Mouse (Mus musculus): ENCODE data around the gene Cacna1a.
A peak's percentile ranks its signal among the peaks of the same experiment; 100 is the strongest.

Gene Cacna1a

DNA sequence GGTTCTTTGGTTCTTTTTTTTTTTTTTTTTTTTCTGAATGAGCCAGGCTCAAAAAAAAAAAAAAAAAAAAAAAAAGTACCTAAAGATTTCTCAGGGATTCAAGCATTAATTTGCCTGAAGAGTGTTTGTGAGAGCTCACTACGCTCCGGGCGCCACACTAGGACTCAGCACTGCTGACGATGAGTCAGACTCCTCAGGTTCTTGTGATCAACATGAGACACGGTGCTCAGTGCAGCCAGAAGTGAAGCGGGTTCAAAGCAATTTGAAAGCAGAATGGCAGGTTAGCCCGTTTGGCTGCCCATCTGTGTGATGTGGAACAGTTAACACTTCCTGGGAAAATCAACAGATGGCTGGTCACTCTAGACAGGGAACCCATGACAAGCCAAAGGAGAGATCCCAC lies 139.8 kb downstream of the Cacna1a start:
- no peak for ATAC-seq (ENCODE audit: insufficient number of reproducible peaks, low FRiP score, low TSS enrichment)

DNA sequence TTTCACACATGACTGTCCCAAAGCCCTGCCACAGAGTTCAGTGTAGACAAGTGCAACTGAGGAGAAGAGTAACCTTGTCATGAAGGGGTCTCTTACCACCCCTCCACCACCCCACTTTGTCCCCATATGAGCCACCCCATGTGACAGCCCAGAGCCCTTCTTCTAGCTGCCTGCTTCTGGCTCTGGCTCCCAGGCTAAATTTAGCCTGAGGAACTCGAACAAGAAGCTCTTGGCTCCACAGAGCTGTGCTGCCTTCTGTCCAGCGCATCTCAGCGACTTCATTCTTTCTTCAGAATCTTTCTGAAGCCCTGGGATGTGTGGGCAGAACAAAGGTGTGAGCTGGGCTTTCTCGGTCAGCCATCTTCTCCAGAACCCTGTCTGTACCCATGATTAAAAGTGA lies 141.3 kb downstream of the Cacna1a start:
- peak; percentile 36; the same call in 1 of the 2 replicates for ATAC-seq (ENCODE audit: insufficient number of reproducible peaks, low FRiP score, low TSS enrichment)

DNA sequence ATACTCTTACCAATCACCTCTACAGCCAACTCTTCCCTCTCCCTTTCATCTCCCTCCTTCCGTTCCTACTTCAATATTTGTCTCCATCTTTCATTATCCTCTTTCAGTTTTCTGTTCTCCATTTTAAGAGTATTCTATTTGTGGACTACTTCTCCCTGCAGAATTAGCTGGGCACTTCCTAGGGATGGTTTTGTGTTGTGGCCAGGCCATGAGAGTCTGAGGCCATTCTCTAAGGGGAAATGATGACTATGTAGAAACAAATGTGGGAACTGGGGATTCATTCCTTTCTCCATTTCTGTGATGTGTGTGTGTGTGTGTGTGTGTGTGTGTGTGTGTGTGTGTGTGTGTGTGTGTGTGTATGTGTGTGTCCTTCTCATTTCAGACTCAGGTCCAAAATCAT lies 144.5 kb downstream of the Cacna1a start:
- no peak for ATAC-seq (ENCODE audit: insufficient number of reproducible peaks, low FRiP score, low TSS enrichment)

DNA sequence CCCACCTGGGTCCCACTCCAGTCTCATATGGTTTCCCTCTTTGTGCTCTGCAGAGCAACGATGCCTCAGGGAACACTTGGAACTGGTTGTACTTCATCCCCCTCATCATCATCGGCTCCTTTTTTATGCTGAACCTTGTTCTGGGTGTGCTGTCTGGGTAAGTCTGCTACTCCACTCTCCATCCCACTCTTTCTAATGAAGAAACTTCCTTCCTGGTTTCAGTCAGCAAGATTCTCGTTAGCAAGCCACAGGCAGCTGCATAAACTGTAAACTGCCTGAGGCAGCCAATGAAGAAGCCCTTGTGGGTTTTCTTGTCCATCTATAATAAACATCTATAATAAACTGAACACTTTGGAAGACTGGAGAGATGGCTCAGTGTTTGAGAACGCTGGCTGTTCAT lies 145.1 kb downstream of the Cacna1a start:
- ATAC-seq (ENCODE audit: insufficient number of reproducible peaks, low FRiP score, low TSS enrichment) = no peak

DNA sequence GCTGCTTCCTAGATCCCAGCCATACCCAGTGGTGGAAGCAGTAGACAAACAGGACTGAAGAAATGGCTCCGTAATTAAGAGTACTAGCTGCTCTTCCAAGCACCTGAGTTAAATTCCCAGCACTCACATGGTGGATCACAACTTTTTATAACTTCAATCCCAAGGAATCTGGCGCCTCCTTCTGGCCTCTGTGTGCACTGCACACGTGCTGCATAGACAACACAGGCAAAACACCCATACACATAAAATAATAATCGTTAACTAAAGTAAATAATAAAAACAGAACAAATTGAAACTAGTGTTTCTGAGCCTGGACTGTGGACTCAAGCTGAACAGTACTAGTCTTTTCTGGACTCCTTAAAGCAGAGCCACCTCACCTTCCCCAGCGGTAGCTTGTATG lies 148.7 kb downstream of the Cacna1a start:
- no peak for ATAC-seq (ENCODE audit: insufficient number of reproducible peaks, low FRiP score, low TSS enrichment)

DNA sequence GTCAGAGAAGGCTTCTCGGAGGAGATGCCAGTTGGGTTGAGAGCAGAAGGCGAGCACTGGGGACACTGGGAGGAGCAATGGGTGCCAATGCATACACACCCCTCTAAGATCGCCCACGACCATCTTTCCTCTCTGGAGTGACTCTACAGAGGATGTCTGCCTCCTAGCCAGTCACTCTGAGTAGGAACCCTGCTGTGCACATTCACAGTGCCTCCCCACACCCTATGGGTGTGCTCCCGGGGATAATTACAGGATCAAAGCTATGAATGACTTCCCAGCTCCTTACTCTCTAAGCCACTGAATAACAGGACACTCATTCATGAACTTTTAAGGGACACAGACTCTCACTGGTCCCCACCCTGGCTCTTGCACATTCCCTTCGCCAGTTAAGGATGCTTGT lies 151.1 kb downstream of the Cacna1a start:
- no peak for ATAC-seq (ENCODE audit: insufficient number of reproducible peaks, low FRiP score, low TSS enrichment)

DNA sequence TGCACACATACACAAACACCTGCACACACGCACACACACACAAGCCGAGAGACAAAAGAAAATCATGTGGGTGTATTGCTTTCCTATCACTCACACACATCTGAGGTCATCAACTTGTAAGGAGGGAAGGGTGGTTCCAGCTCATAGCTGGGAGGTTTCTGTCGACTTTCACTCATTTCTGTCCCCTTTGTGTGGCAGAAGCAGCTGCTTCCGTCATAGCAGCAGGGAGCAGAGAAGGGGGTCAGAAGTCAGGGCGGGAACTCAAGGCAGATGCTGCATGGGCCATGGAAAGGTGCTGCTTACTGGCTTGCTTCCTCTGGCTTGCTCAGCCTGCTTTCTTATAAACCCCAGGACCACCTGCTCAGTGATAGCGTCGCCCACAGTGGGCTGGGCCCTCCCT lies 154.2 kb downstream of the Cacna1a start:
- ATAC-seq (ENCODE audit: insufficient number of reproducible peaks, low FRiP score, low TSS enrichment) = no peak

DNA sequence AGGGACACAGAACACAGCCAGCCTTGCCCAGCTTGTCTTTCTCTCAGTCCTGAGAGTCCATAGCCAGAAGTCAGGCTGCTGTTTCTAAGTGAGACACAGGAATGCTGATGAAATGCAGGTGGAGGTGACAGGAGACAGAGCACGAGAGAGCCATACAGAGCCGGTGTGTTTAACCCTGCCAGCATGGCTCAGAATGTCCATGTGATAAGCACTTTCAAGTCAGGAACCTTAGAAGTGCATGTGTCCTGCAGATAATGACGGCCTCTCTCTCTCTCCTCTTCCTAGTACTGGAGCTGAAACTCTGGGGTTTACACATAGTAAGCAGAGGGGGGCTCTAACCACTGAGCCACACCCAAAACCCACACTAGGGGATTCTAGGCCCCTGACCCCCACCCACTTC lies 157.3 kb downstream of the Cacna1a start:
- ATAC-seq (ENCODE audit: insufficient number of reproducible peaks, low FRiP score, low TSS enrichment) = no peak

DNA sequence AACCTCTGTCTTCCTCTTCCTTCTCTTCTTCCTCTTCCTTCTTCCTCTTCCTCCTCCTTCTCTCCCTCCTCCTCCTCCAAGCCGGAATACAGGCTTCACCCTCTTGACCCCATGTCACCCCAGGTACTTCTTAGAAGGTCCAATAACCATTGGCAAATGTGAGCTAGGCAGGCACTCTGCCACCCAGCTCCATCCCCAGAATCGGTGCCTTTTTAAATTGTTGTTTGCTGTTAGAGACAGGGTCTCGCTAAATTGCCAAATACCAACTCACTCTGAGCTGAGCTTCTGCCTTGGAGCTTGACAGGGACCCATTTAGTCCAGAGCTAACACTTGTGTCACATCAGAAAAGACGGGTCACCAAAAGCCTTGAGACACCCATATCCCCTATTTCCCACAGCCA lies 164.2 kb downstream of the Cacna1a start:
- ATAC-seq (ENCODE audit: insufficient number of reproducible peaks, low FRiP score, low TSS enrichment) = no peak

DNA sequence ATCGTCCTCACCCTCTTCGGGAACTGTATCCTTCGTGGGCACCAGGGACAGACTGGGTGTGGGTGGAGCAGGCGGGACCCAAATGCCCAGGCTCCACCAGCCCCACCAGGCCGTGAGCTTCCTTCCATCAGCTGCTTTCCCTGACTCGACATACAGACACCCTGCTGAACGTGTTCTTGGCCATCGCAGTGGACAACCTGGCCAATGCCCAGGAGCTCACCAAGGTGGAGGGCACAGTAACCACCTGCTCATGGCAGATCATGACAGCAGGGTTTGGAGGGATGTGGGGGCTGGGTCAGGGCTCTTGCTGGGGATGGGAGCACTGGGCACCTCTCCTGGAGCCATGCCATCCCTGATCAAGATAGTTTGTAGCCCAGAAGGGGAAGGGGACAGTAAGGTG lies 164.9 kb downstream of the Cacna1a start:
- peak; percentile 58; the same call in 1 of the 2 replicates for ATAC-seq (ENCODE audit: insufficient number of reproducible peaks, low FRiP score, low TSS enrichment)

DNA sequence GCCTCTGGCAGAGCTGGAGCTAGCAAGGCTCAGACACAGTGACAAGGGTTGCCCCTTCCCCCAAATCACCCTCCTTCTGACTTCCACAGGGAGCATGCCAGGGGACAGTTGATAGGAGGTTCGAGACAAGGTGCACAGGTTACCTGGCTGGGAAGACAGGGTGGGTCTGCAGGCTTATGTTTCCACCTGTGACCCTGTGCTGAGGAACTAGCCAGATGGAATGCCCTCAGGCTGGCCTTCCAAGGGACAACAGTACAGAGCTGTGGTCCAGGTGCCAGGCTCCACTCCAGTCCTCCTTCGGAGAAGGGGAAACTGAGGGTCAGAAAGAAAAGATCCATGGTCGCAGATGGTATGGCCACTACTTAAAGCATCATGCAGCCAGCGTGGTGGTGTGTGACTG lies 165.4 kb downstream of the Cacna1a start:
- ATAC-seq (ENCODE audit: insufficient number of reproducible peaks, low FRiP score, low TSS enrichment) = no peak

DNA sequence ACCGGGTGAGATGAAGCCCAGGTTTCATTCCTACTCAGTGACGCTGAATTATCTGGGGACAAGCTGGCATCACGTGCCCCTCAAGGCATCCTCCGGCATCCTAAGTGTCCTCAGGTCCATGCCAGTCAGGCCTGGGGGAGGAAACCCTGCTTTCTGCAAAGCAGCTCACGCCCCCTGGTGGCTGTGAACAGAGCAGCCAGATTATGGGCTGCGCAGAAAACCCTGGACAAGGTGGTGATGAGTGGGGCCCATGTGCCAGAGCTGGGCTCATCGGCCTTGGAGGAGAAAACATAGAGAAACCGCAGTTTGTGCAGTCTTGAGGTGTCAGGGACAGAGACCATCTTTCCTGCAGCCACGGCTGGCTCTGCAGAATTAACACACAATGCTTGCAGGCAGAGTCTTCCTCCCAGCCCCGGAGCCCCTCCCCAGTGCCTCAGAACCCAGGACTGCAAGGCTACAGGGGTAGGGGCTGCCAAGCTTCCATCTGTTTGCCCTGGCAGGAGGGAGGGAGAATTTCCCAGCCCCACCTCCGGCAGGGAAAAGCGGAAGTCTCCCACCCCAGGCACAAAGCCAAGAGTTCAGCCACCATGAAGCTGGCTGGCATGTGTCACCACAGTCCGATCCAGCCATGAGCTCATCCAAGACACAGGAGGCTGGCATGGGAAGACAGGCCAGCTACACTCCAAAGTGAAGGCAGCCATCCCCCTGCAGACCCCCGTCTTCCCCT lies 166.2 kb downstream of the Cacna1a start:
- ATAC-seq (ENCODE audit: insufficient number of reproducible peaks, low FRiP score, low TSS enrichment) = peak; percentile 70

DNA sequence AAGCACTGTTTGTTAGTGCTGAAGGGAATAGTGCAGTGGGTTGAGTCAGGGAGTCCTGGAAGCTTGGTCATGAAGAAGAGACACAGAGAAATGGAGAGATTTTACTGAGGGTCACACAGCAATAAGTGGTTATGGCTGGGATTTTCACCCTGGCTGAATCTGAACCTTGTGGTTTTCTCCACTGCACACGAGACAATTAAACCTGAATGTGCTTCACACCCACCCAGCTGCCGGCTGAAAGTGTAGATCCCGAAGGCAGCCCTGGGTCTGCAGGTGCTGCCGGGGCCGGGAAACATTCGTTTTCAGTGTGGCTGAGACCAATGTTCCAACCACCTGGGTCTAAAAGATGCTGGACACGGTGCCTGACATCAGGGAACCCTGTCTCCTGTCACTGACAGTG lies 167.0 kb downstream of the Cacna1a start:
- ATAC-seq (ENCODE audit: insufficient number of reproducible peaks, low FRiP score, low TSS enrichment) = no peak

DNA sequence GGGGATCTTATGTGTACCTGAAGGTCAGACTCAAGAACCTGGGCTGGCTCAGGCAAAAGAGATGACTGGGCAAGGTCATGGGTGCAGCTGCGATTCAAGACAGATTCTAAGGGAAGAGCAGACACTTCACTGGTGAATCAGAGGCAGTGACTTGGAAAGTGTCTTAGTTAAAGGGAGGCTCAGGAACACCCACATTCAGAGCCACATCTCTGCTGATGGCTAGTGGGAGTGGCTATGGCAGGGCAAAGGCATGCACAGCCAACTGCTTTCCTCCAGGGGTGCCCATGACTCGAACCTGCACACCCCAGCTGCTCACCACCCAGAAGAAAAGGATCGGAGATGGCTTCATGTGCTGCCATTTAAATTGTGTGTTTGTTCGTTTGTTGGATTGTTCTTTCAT lies 169.7 kb downstream of the Cacna1a start:
- ATAC-seq (ENCODE audit: insufficient number of reproducible peaks, low FRiP score, low TSS enrichment) = no peak

DNA sequence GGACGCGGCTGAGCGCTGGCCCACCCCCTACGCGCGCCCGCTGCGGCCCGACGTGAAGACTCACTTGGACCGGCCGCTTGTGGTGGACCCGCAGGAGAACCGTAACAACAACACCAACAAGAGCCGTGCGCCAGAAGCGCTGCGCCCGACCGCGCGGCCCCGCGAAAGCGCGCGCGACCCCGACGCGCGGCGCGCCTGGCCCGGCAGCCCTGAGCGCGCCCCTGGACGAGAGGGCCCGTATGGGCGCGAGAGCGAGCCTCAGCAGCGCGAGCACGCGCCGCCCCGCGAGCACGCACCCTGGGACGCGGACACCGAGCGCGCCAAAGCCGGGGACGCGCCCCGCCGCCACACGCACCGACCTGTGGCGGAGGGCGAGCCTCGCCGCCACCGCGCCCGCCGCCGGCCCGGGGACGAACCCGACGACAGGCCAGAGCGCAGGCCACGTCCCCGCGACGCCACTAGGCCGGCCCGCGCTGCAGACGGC lies 170.9 kb downstream of the Cacna1a start:
- ATAC-seq (ENCODE audit: insufficient number of reproducible peaks, low FRiP score, low TSS enrichment) = no peak

DNA sequence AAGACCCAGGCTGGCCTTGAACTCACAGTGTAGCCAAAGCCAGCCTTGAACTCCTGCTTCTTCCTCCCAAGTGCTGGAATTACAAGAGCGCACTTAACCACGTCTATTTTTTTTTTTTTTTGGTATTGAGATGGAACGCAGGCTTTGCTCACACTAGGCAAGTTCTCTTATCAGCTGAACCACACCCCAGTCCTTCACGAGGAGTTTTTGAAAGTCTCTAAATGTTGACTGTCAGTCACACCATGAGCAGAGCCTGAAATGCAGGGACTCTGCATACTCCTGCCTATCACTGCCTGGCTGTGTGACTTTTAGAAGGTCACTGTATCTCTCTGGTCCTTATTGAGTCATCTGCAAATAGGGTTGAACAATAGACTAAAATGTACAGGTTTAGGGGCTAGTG lies 173.5 kb downstream of the Cacna1a start:
- no peak for ATAC-seq (ENCODE audit: insufficient number of reproducible peaks, low FRiP score, low TSS enrichment)

DNA sequence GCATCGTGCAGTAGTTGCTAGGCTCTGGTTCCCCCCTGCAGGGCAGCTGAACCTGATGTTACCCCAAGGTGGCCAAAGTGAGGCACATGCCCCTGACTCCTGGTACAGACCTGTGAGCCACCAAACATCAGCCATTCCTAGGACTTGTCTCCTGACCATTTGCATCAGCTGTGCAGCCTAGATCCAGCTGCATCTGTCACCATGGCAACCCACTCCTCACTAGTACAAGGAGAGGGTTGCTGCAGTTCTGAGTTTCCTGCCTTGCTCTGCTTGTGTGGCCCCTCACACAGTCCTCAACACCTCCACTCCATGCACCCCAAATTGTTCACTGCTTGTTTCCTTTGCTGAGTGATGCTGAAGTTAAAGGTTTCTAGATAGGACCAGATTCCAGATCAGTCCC lies 175.8 kb downstream of the Cacna1a start:
- no peak for ATAC-seq (ENCODE audit: insufficient number of reproducible peaks, low FRiP score, low TSS enrichment)

DNA sequence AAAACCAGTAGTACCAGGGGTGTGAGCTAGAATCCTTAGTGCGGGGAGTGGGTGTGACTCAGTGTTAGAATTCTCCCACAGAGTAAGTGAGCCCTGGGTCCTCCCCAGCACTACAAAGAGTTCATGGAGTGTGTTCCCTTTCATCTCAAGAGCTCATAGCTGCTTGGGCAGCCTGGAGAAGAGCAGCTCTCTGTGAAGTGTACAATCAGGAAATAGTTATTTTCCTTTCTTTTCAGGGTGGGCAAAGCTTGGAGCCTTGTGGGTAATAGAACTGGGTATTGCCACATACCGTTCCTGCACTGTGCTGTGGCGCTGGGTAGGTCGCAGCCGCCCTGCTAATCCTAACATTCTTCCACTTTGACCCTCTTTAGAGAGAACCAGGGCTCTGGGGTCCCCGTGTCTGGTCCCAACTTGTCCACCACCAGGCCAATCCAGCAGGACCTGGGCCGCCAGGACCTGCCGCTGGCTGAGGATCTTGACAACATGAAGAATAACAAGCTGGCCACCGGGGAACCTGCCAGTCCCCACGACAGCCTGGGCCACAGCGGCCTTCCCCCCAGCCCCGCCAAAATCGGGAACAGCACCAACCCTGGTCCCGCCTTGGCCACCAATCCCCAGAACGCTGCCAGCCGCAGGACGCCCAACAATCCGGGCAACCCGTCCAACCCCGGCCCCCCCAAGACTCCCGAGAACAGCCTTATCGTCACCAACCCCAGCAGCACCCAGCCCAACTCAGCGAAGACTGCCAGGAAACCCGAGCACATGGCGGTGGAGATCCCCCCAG lies 177.5 kb downstream of the Cacna1a start:
- peak; percentile 28; the same call in 1 of the 2 replicates for ATAC-seq (ENCODE audit: insufficient number of reproducible peaks, low FRiP score, low TSS enrichment)

DNA sequence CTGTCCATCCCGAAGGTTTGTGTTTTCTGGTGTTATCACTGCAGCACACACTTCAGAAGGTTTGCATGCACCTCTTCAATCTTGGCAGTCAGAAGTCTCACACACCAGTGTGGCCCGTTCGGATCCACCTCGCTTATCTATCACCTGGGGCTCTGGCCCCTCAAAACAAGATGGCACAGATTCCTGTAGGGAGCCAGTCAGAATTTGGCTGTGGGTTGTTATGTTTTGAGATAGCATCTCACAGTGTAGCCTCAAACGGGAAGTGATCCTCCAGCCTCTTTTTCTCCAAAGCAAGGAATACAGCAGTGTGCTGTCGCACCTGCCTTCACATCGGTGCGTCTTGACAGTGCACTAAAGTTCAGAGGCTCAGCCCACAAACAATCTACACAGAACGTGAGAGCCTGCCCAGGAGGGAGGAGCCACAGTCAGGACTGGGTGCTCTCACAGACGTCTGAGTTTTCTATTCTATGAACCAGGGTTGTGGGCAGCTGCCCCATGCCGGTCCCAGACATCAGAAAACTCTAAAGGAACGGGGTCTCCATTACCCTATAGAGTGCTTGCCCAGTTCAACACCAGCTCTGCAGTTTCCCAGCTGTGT lies 178.7 kb downstream of the Cacna1a start:
- no peak for ATAC-seq (ENCODE audit: insufficient number of reproducible peaks, low FRiP score, low TSS enrichment)

DNA sequence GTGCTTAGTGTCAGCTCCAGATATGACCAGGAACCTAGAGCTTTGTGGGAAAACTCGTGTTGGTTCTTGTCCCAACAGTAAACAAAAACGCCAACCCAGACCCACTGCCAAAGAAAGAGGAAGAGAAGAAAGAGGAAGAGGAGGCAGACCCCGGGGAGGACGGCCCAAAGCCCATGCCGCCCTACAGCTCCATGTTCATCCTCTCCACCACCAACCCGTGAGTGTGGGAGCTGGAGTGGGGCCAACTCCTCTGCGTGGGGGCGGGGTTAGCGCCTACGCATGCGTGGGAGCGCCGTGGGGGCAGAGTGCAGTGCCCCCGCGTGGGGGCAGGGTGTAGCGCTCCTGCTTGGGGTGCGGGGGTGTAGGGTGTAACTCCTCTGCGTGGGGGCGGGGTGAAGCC lies 179.3 kb downstream of the Cacna1a start:
- no peak for ATAC-seq (ENCODE audit: insufficient number of reproducible peaks, low FRiP score, low TSS enrichment)

DNA sequence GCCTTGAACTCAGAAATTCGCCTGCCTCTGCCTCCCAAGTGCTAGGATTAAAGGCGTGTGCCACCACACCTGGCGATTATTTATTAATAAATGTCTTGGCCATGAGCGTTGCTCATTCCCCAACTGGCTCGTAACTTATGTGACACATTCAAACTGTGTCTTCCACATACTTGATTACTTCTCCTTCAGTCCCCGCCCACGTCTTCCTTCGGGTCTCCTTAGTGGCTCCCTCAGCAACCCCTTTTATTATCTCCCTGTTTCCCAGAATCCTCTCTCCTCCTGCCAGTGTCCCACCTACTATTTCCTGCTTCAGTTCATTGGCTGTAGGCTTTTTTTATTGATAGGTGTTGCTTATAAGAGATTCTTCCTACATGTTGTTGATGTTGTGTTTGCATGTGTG lies 180.5 kb downstream of the Cacna1a start:
- no peak for ATAC-seq (ENCODE audit: insufficient number of reproducible peaks, low FRiP score, low TSS enrichment)
